Mouse (Mus musculus) ES-E14 (cell line): ENCODE results near the gene Ksr2.

Source experiments
- CHD2 ChIP-seq: IDR thresholded peaks from 2 replicates; pipeline ENCODE4 v1.6.1; 2014; ENCODE audit warnings: mild to moderate bottlenecking, low read depth, low read length, inconsistent platforms
- HCFC1 ChIP-seq: IDR thresholded peaks from 2 replicates; pipeline ENCODE4 v1.6.1; 2012; ENCODE audit warnings: low read length, inconsistent platforms, borderline replicate concordance; ENCODE audit not compliant: insufficient read depth
- MAFK ChIP-seq: IDR thresholded peaks from 2 replicates; pipeline ENCODE4 v1.6.1; 2014; ENCODE audit warnings: mild to moderate bottlenecking, low read depth, low read length, inconsistent platforms; ENCODE audit not compliant: insufficient read depth
- ZC3H11A ChIP-seq: IDR thresholded peaks from 2 replicates; pipeline ENCODE4 v1.6.1; 2012; ENCODE audit warnings: low read depth, mild to moderate bottlenecking, inconsistent platforms, low read length, borderline replicate concordance
- ZNF384 ChIP-seq: IDR thresholded peaks from 2 replicates; pipeline ENCODE4 v1.6.1; 2012; ENCODE audit warnings: low read depth, low read length, inconsistent platforms

GRCm38 (mm10) chr5:117403609-117404008, 10.2 kb upstream of the Ksr2 start:
- TF ChIP-seq MAFK: no peak
- TF ChIP-seq HCFC1: no peak
- no peak for TF ChIP-seq ZNF384
- TF ChIP-seq CHD2: no peak; the same call in 1 of the 2 replicates
- TF ChIP-seq ZC3H11A: no peak
